Mouse (Mus musculus): ENCODE measurements at regions not wholly inside any gene's neighbourhood (a gene's known extent, or its start where the extent isn't known, plus 50 kb on each side); places are given as distances from the start of the nearest gene placed in this dataset.

GRCm38 (mm10) chr12:74518032-74518431 lies 201.8 kb upstream of the Gm11042 start:
- no peak for DNase-seq

- DNase-seq: no peak
These were observed 200.3 kb upstream of the Gm11042 start for GRCm38 (mm10) chr12:74516527-74516926.

GRCm38 (mm10) chr12:74502791-74503190 lies 186.6 kb upstream of the Gm11042 start:
- DNase-seq: no peak

GRCm38 (mm10) chr12:74477619-74478018 lies 161.4 kb upstream of the Gm11042 start:
- no peak for DNase-seq

GRCm38 (mm10) chr12:74474741-74475140 lies 158.5 kb upstream of the Gm11042 start:
- DNase-seq: no peak

- no peak for DNase-seq
These were observed 142.3 kb upstream of the Gm11042 start for GRCm38 (mm10) chr12:74458521-74458920.

- no peak for DNase-seq
These were observed 136.3 kb upstream of the Gm11042 start for GRCm38 (mm10) chr12:74452375-74453090.

- DNase-seq: no peak
These were observed 132.1 kb upstream of the Gm11042 start for GRCm38 (mm10) chr12:74448248-74448647.

- no peak for DNase-seq
These were observed 118.7 kb upstream of the Gm11042 start for GRCm38 (mm10) chr12:74434874-74435273.

GRCm38 (mm10) chr12:74414738-74415137 lies 98.5 kb upstream of the Gm11042 start:
- DNase-seq: no peak

- DNase-seq: no peak
These were observed 94.3 kb upstream of the Gm11042 start for GRCm38 (mm10) chr12:74410511-74410910.

GRCm38 (mm10) chr12:74407591-74408095 lies 91.4 kb upstream of the Gm11042 start:
- no peak for DNase-seq

- DNase-seq: no peak
These were observed 73.6 kb upstream of the Gm11042 start for GRCm38 (mm10) chr12:74389811-74390210.

All from adrenal gland, postnatal 36 days (tissue).